Mouse (Mus musculus) C2C12 (cell line): Measurements from ENCODE around the gene Sdhaf2. TPM values are rescaled to one million over a fixed set of nuclear protein-coding genes. Genes with fewer than 3 reads are reported as not detected.
A peak's percentile ranks its signal among the peaks of the same experiment; 100 is the strongest.
"Not testable (repeated sequence)": the region's sequence is repeated elsewhere in the genome, so short reads cannot be mapped to it uniquely, and the experiment has no call there.

Experiments used
- H3K27me3 ChIP-seq: one replicate; pipeline ENCODE4 v1.6.1; 2011; ENCODE audit not compliant: control insufficient read depth, insufficient read depth, insufficient read length
- H3K36me3 ChIP-seq: one replicate; pipeline ENCODE4 v1.6.1; 2011; ENCODE audit not compliant: control insufficient read depth, insufficient read depth
- H3K4me3 ChIP-seq: one replicate; pipeline ENCODE4 v1.5.1; 2011; ENCODE audit warnings: mild to moderate bottlenecking, control low read depth; ENCODE audit not compliant: poor library complexity, insufficient read depth, severe bottlenecking
- H3K79me2 ChIP-seq: one replicate; pipeline ENCODE4 v1.6.1; 2011; ENCODE audit not compliant: control insufficient read depth, insufficient read depth
- H3K79me3 ChIP-seq: one replicate; pipeline ENCODE4 v1.6.1; 2011; ENCODE audit warnings: low read depth, control low read depth
- H3ac ChIP-seq: one replicate; pipeline ENCODE3; 2011; ENCODE audit warnings: low read depth; ENCODE audit not compliant: control insufficient read depth, insufficient read length
- CEBPB ChIP-seq: IDR thresholded peaks from one replicate; pipeline ENCODE4 v1.6.1; 2011; ENCODE audit warnings: low read depth, mild to moderate bottlenecking, control low read depth, moderate library complexity
- CTCF ChIP-seq: IDR thresholded peaks from one replicate; pipeline ENCODE4 v1.5.1; 2011; ENCODE audit not compliant: control insufficient read depth, insufficient read depth, insufficient read length
- FOSL1 ChIP-seq: IDR thresholded peaks from one replicate; pipeline ENCODE4 v1.8.0; 2011; ENCODE audit warnings: mild to moderate bottlenecking, low read length; ENCODE audit not compliant: poor library complexity, insufficient read depth, severe bottlenecking
- MAX ChIP-seq: IDR thresholded peaks from one replicate; pipeline ENCODE4 v1.6.1; 2011; ENCODE audit warnings: mild to moderate bottlenecking, control low read depth
- MYOD1 ChIP-seq: IDR thresholded peaks from one replicate; pipeline ENCODE4 v1.6.1; 2011; ENCODE audit warnings: low read depth; ENCODE audit not compliant: control insufficient read depth, insufficient read length
- MYOG ChIP-seq: IDR thresholded peaks from one replicate; pipeline ENCODE4 v1.6.1; 2011; ENCODE audit not compliant: control insufficient read depth, insufficient read length; ENCODE audit errors: extremely low read depth
- USF1 ChIP-seq: IDR thresholded peaks from one replicate; pipeline ENCODE4 v1.6.1; 2011; ENCODE audit warnings: low read depth, mild to moderate bottlenecking, control low read depth, moderate library complexity
- polyA plus RNA-seq: library from polyadenylated mRNA; unstranded; fragments of >200 nt; fragmentation: generic; extraction: Trizol; gene quantifications from one replicate; pipeline ENCODE4 v1.2.1, GENCODE M21; 2012; ENCODE audit warnings: missing spikeins

Sdhaf2 gene
- polyA plus RNA-seq, 1 experiment, result 35.4 TPM

DNA sequence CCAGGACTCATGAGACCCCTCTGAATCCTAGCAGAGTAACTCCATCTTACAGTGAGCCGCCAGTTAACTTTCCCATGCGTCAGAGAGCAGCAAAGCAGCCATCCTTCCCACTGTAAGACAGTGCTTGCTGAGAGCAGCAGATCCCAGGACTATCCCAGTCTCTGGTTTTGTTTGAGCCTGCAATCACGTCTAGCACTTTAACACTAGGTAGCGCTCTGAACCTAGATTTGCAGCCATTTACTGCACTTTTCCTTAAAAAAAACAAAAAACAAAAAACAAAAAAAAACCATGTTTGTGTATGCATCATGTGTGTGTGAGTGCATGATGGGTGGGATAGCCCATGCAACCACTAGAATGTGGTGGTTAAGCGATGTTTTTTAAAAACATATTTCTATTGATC is 34.2 kb upstream of the Sdhaf2 start:
- no peak overlapping the region for H3ac ChIP-seq
- no peaks in the 10 kb centered on the region for H3K36me3 ChIP-seq
- H3K79me3 ChIP-seq, result no peaks in the 10 kb centered on the region
- H3K4me3 ChIP-seq, result no peak overlapping the region
- H3K27me3 ChIP-seq, result no peaks in the 10 kb centered on the region
- TF ChIP-seq USF1 (no peak), CTCF (peak; percentile 54)
- peaks cover 4% of the 10 kb centered on the region for H3K79me2 ChIP-seq

DNA sequence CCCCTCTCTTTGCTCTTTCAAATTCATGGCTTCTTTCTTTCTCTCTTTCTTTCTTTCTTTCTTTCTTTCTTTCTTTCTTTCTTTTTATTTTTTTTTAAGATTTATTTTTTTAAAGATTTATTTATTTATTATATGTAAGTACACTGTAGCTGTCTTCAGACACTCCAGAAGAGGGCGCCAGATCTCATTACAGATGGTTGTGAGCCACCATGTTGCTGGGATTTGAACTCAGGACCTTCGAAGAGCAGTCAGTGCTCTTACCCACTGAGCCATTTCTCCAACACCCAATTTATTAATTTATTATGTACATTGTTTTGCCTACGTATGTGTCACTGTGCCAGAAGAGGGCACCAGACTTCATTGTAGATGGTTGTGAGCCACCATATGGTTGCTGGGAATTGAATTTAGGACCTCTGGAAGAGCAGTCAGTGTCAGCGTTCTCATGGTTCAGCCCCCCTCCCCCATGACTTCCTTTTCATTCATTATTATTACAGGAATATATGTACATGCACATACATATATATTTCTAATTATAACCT is 32.0 kb upstream of the Sdhaf2 start:
- H3K79me2 ChIP-seq, H3K27me3 ChIP-seq, H3K4me3 ChIP-seq, H3K36me3 ChIP-seq, H3K79me3 ChIP-seq, H3ac ChIP-seq: not testable (repeated sequence)

DNA sequence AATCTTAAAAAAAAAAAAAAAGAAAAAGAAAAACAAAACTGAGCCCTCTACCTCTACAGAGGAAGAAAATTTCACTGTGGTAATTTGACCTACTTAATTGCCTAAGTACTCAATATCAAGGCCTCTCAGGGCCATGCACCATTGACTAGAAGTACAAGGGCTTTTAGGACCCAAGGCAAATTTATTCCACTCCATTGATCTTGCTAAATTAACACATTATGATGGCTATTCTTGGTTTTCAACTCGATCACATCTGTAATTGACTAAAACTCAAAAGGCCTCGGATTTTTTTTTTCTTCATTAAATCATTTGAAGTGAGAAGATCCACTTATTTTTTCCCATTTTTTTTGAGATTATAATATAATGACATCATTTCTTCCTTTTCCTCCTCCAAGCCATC is 31.5 kb upstream of the Sdhaf2 start:
- H3K36me3 ChIP-seq, result peaks cover 2% of the 10 kb centered on the region
- peaks cover 5% of the 10 kb centered on the region for H3K79me2 ChIP-seq
- no peak overlapping the region for H3K4me3 ChIP-seq
- H3ac ChIP-seq, result no peak overlapping the region
- TF ChIP-seq FOSL1, result no peak
- TF ChIP-seq CEBPB, result no peak
- no peak for TF ChIP-seq MAX
- TF ChIP-seq USF1, result no peak
- no peak for TF ChIP-seq MYOD1
- TF ChIP-seq MYOG, result no peak
- no peak for TF ChIP-seq CTCF
- no peaks in the 10 kb centered on the region for H3K79me3 ChIP-seq
- H3K27me3 ChIP-seq, result no peaks in the 10 kb centered on the region

DNA sequence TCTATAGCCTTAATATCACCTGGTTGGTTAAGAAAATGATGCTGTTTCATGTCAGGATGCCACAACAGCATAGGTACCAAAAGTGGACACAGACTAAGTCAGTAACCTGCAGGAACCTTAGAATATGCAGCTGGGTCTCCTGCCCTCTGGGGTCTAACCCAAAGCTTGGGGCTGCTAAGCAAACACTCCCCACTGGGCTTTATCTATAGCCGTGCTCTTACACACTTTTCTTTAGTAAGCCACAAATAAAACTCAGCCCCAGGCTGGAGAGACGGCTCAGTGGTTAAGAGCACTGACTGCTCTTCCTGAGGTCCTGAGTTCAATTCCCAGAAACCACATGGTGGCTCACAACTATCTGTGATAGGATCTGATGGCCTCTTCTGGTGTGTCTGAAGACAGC is 31.1 kb upstream of the Sdhaf2 start:
- no peak for TF ChIP-seq FOSL1
- TF ChIP-seq MYOD1, result no peak
- TF ChIP-seq MAX, result no peak
- TF ChIP-seq MYOG, result no peak
- TF ChIP-seq CEBPB, result no peak
- TF ChIP-seq CTCF, result no peak
- no peak for TF ChIP-seq USF1

DNA sequence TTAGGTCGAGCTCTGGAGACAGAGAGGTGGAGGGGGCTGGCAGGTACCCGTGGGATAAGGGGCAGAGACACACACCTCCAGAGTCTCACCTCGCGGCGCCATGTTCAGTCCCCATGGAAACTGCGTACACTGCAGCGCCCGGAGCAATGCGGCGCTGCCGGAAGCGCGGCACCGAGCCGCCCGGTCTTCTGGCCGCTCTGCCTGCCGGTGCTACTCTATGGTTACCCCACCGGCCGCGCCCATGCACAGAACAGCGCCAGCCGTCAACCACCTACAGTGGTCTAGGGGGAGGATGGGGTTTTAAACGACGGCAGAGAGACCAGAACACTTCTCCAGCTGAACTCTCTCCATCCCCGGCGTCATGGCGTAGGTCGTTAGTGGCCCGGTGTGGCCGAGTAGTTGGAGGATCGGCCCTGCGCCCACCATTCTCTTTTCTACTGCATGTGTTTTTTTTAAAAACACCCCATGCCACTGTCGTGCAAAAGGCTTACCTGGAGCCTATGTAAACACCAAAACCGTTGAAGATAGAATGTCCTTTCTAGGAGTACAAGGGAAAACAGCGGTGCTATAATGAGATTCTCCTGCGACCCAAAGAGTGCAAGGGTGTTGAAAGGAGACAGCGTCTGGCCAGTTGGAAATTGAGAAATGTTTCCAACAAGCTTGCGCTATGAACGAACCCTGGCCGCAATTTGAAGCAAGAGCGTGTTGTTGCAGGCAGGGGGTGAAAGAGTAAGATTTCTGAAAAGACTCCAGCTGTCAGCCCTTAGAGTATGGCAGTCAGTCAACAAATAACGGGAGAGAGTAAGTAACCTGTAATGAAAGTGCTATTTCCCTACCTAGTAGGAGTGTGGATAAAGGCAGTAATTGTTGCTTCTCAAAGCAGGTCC is 29.9 kb upstream of the Sdhaf2 start, which contains the start of gene Tmem216:
TSS of gene Tmem216 (minus strand) at position 615 of the 887 bp plus-strand sequence.
- TF ChIP-seq MYOD1 (no peak), MAX (peak; percentile 70), FOSL1 (no peak), CTCF (no peak)
- Histone ChIP-seq H3K79me2 (peaks cover 5% of the 10 kb centered on the region), H3K79me3 (no peaks in the 10 kb centered on the region), H3ac (peak within 1 kb of the TSS; percentile 40), H3K27me3 (no peaks in the 10 kb centered on the region), H3K36me3 (peaks cover 17% of the 10 kb centered on the region), H3K4me3 (peak within 1 kb of the TSS; percentile 63)

More for the DNA sequence above, 31.1 kb upstream of the Sdhaf2 start:
- H3K4me3 ChIP-seq, result no peak overlapping the region
- peaks cover 5% of the 10 kb centered on the region for H3K79me2 ChIP-seq
- no peaks in the 10 kb centered on the region for H3K27me3 ChIP-seq
- H3K79me3 ChIP-seq, result no peaks in the 10 kb centered on the region
- no peak overlapping the region for H3ac ChIP-seq
- H3K36me3 ChIP-seq, result peaks cover 6% of the 10 kb centered on the region

DNA sequence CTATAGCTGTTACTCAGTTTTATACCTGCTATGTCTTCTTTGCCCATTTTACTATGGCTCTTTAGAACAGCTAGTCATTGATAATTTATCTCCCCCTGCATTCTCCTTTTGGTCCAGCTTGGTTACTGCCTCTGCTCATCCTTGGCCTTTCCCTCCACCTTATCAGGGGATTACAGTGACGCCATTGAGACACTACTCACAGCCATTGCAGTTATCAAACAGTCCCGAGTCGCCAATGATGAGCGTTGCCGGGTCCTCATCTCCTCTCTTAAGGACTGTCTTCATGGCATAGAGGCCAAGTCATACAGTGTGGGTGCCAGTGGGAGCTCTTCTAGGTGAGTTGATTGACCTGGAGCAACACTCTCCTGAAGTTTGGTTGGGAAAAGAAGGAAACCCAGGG is 13.5 kb upstream of the Sdhaf2 start:
- H3K79me3 ChIP-seq, result no peaks in the 10 kb centered on the region
- H3K27me3 ChIP-seq, result no peaks in the 10 kb centered on the region
- H3ac ChIP-seq, result no peak overlapping the region
- H3K79me2 ChIP-seq, result no peaks in the 10 kb centered on the region
- no peak overlapping the region for H3K4me3 ChIP-seq
- peaks cover 94% of the 10 kb centered on the region for H3K36me3 ChIP-seq
- TF ChIP-seq MYOG (no peak), MYOD1 (no peak), CTCF (no peak), CEBPB (no peak), USF1 (no peak), MAX (no peak), FOSL1 (no peak)
